Mouse (Mus musculus) adipocyte (in vitro differentiated cells): ENCODE results near the gene Itih2.

Experiments
- DNase-seq: peaks from one replicate; pipeline ENCODE4 v3.0.0-alpha.2; 2016; ENCODE audit warnings: low spot score

The Itih2 gene

DNA sequence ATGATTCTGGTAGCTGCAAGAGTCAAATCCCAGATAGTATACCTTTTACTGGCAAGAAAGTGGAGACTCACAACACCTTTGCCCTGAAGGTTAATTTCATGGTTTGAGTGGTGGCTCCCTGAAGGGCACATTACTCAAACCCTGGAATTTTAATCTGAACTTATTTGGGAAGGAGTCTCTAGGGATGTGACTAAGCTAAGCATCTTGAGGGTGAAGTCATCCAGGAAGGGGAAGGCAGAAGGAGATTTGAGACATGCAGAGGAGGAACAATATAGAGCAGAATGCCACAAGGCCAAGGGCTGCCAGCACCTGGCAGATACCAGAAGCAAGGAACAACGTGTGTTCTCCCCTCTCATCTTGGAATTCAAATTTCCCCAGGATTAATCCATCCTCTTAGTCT is 12.4 kb downstream of the Itih2 start:
- DNase-seq: no peak

GRCm38 (mm10) chr2:10108535-10109189 is 22.5 kb downstream of the Itih2 start:
- no peak for DNase-seq

DNA sequence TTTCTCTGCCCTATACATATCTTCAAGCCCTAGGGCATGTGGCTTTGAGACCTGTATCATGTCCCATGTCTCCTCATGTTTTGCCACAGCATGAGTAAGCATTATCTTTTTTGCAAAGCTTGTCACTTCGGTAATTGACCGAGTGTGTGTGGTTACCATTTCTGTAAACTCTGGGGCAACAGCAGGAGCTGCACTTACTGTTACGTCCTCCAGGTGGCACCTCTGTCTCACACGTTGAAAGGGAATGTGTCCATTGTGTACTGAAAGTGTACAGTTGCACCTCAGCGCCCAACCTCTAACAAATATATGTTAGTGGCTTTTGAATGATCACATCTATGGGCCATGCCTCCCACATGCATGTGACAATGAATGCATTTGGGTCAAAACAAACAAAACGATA is 30.0 kb downstream of the Itih2 start:
- peak; percentile 62 for DNase-seq

GRCm38 (mm10) chr2:10100471-10100870 is 30.7 kb downstream of the Itih2 start:
- DNase-seq: no peak

- peak; percentile 63 for DNase-seq
Observed at GRCm38 (mm10) chr2:10098598-10099215, 32.5 kb downstream of the Itih2 start.

GRCm38 (mm10) chr2:10094327-10095100 is 36.7 kb downstream of the Itih2 start:
- no peak for DNase-seq

GRCm38 (mm10) chr2:10087256-10087850 is 43.8 kb downstream of the Itih2 start:
- peak; percentile 30 for DNase-seq

DNA sequence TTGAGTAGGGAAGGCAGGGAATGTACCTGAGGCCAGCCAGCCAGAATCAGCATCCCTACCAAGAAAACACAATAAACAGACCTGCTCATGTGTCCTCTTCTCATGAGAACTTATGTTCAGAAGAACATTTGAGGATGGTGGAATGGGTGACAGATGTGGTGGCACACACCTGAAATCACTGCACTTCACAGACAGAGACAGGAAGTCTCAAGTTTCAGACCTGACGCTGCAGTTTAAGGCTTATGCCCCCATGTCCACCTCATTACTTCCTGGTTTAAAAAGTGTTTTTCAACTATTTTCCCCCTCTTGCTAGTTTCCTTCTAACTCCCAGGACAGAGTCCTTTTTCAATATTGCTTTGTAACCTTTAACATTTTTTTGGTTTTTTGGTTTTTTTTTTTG is 48.5 kb downstream of the Itih2 start:
- no peak for DNase-seq

DNA sequence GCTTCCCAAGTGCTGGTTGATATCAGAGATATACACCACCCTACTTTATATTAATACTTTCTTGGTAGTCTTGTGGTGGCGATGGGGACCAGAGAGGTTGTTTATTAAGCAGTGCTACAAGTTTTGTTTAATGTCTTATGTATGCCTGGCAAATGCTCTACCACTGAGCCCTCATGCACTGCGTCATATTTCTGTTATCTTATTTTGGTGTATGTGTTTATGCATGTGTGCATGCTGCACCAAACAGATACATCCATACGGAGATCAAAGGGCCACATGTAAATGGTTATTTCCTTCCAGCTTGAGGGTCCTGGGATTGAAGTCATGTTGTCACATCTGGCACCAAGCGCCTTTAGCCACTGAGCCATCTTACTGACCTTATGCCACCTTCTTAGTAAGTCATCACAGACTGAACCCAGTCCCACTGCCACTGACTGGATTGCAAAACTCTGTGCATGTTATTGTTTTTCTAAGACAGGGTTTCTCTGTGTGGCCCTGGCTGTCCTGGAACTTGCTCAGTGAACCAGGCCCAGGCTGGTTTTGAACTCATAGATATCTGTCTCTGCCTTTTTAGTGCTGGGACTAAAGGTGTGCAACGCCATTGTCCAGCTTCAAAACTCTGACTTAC is 49.6 kb downstream of the Itih2 start:
- DNase-seq: peak; percentile 57

DNA sequence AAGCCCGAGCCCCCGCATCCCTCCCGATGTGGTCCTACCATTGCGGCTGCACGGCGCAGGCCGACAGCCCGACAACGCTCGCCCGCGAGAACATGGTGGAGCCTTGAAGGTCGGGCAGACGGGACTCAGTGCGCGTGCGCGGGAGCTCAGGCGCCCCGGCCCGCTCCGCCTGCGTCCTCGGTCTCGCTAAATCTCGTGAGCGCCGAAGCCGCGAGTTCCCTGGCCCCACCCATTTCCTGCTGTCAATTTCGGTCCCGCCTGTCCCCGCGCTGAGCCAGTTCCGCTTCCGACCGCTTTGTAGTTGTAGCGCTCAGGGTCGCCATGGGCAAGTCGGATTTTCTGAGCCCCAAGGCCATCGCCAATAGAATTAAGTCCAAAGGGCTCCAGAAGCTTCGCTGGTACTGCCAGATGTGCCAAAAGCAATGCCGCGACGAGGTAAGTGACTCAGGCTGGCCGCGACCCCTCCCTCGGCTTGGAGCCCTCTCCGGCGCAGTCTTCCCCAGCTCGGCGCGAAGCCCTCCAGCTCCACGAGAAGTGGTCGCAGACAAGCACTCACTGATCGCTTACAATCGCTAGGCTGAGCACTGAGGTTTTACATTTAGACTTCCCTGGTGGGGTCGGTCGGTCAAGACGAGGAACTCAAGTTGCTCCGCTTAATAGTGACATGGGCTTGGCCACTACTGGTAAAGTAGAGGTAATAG is 50.7 kb downstream of the Itih2 start, which contains the start of the genes Atp5c1 and Kin:
TSS of gene Atp5c1 (minus strand) at position 201 of the 701 bp plus-strand sequence.
TSS of gene Kin (plus strand) at position 284 of the 701 bp plus-strand sequence.
- DNase-seq: peak; percentile 96

- peak; percentile 61 for DNase-seq
Observed at GRCm38 (mm10) chr2:10079745-10080309, 51.4 kb downstream of the Itih2 start.

DNA sequence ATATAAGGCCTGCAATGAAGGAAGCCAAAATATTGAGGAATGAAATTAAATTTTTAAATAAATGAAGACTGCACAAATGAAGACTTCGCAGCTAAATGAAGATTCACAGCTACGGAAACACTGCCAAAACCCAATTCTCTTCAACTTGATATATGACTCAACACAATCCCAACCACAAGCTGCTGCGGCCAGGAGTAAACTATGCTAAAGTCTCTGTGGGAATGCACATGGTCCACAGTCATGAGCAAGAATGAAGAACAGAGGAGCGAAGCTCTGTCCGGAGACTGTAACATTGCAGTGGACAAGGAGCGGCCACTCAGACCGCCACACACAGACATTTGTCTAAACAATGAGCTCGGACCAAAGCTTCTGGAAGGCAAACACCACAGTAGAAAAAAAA is 54.5 kb downstream of the Itih2 start:
- peak; percentile 30 for DNase-seq

- no peak for DNase-seq
Observed at GRCm38 (mm10) chr2:10074470-10074869, 56.7 kb downstream of the Itih2 start.

DNA sequence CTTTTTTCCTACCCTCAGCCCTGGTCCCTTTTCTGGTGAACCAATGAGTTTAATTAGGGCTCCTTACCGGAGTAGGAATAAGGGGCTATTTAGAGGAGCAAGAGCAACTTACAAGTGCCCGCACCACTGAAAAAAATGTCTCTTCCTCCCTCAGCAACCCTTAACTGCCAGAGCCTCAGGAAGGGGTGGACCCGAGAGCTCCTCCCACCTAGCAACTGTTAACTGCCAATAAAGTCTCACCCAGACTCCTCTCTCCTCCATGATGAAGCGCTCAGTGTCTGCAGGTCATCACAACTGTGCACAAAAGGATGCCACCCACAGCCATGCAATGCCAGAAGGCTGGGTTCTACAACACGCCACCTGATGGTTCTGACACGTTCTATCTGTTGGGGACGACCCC is 59.4 kb downstream of the Itih2 start:
- DNase-seq: no peak

GRCm38 (mm10) chr2:10058836-10059235 is 72.4 kb downstream of the Itih2 start:
- DNase-seq: no peak

DNA sequence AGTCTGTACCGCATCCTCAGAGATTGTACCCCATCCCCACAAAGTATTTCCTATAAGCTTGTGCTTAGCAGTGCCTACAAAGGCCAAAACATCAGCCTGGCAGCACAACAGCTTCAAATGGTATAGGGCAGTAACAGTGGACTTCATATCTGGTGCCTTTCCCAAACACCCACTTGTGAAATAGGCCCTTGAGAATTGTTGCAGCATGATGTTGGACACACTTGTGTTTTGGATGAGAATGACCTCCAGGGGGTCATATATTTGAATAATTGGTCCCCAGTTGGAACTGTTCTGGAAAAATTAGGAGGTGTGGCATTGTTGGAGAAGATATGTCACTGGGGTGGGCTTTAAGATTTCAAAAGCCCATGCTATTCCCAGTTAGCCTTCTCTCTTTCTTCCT is 79.2 kb downstream of the Itih2 start:
- DNase-seq: peak; percentile 51

GRCm38 (mm10) chr2:10050878-10051277 is 80.3 kb downstream of the Itih2 start:
- no peak for DNase-seq

DNA sequence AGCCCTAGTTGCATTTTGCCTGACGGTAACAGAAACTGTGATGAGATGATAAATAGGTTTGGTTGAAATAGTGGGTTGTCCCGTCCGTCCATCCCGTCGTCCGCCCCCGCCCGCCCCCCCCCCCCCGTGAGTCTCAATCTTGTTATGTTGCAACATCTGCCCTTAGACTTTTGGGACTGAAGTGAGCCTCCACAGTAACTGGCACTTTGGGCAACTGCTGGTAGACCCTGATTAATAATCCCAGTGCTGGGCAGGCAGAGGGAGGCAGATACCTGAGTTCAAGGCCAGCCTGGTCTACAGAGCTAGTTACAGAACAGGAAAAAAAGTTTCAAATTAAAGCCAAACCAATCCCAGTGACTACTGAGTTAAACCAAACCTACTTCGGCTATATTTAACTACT is 81.7 kb downstream of the Itih2 start:
- DNase-seq: peak; percentile 47

DNA sequence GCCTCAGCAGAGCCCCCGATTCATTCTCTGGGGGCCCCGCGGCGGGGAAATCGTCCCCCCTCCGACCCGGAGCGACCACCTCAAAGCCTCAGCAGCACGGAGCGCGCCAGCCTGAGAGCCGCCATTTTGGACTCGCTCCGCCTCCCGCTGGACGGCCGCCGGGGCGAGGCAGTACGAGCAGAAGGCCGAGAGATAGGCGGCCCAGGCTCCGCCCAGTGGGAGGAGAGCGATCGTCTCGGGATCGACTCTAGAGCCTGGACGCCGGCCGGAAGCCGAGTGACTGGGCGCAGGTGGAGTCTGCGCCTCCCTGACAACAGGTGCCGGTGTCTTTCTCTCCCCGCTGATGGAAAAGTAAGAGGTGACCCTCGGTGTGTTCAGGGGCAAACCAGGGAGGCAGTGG is 82.7 kb downstream of the Itih2 start, which contains the start of gene Taf3:
TSS of gene Taf3 (minus strand) at position 136 of the 400 bp plus-strand sequence.
- DNase-seq: peak; percentile 93

DNA sequence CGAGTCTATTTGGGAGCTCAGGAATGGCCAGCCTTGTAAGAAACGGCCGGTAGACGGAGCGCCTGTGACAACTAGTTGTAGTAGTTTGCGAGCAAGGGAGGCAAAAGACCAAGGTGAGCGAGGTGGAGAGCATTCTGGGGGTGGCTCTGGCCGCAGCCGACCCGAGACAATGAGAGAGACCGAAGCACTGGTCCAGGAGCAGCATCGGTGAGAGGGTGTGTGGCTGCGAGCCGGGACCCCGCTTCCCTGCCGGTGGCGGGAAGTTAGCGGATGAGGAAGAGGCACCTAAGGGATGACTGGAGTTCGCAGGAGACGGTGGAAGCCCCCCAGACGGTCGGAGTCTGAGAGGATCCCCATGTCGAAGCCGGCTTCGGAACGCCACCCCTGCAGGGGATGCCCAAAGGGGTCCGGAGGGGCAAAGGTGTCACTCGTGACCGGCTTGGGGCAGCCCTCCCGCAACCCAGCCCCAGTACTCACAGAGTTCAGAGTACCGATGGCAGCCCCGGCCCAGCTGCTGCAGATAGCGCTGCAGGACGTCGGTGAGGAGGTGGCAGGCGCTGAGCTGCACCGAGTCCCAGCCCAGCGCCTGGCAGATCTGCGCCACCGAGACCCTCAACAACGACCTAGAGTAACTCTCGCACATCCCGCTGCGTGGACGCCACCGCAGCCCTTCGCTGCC is 83.3 kb downstream of the Itih2 start:
- DNase-seq: peak; percentile 37
